Mouse (Mus musculus) adrenal gland, adult 8-10 months (tissue): ENCODE data around the gene Ccnd3. TPM values are rescaled to one million over a fixed set of nuclear protein-coding genes. Genes with fewer than 3 reads are reported as not detected.

Experiments used
- DNase-seq: peaks from one replicate; pipeline ENCODE4 v3.0.0; 2022
- total RNA-seq, 4 experiments: library from RNA; stranded (reverse); gene quantifications; 2 replicates each; pipeline ENCODE4 v1.2.4; 2022

The Ccnd3 gene
- total RNA-seq, 4 experiments from 2014 or later = 350 to 623 (median 446) TPM

DNA sequence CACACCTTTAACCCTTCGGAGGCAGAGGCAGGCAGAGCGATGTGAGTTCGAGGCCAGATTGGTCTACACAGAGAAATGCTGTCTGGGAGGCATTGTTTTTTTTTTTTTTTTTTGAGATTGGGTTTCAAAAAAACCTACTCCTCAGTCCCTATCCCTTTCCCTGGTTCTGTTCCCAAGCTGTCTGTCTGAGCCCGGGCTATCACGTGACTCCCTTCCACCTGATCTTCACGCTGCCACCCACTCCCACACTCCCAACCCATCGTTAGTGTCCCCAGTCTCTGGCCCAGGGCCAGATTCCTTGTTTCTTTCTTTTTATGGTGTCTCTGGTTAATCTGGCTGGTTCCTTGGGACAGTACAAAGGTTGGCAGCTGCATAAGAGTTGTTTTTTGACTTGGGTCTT lies 46.2 kb downstream of the Ccnd3 start:
- DNase-seq = no peak

- DNase-seq = no peak
Measured at GRCm38 (mm10) chr17:47552994-47553393, 48.1 kb downstream of the Ccnd3 start.

- DNase-seq = no peak
Measured at GRCm38 (mm10) chr17:47554621-47555020, 49.8 kb downstream of the Ccnd3 start.

DNA sequence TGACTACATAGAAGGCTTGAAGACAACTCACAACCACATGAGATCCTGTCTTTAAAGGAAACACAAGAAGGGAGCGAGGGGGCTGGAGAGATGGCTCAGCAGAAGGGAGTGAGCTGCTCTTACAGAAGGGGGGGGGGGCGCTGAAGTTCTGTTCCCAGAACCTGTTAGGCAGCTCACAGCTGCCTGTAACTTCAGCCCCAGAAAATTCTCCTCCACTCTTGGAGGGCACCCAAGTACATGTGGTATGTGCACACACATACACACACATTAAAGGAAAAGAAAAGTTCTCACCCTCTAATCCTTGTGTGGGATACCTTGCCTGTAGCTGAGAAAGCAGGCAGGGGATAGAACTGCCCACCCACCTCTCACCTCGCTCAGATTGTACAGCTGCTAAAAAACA lies 52.3 kb downstream of the Ccnd3 start:
- DNase-seq = no peak

- DNase-seq = no peak
Measured at GRCm38 (mm10) chr17:47559726-47560125, 54.9 kb downstream of the Ccnd3 start.

DNA sequence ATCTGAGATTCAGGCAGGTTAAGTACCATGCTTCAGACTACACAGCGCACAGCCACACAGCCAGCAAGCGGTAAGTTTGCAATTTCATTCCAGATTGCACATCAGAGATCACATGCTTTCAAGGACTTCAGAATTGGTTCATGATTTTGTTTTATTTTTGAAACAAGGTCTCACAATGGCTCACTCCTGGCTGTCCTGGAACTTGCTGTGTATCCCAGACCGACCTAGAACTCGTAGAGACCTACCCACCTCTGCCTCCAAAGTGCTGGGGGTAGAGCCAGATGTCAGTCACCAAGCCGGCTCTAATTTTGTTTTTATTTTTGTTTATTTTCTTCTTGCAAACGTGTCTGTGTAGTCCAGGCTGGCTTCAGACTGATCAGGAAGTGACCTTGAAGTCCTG lies 58.0 kb downstream of the Ccnd3 start:
- peak; percentile 43 for DNase-seq

GRCm38 (mm10) chr17:47564612-47565011 lies 59.8 kb downstream of the Ccnd3 start:
- no peak for DNase-seq

GRCm38 (mm10) chr17:47566133-47566532 lies 61.3 kb downstream of the Ccnd3 start:
- DNase-seq = no peak

DNA sequence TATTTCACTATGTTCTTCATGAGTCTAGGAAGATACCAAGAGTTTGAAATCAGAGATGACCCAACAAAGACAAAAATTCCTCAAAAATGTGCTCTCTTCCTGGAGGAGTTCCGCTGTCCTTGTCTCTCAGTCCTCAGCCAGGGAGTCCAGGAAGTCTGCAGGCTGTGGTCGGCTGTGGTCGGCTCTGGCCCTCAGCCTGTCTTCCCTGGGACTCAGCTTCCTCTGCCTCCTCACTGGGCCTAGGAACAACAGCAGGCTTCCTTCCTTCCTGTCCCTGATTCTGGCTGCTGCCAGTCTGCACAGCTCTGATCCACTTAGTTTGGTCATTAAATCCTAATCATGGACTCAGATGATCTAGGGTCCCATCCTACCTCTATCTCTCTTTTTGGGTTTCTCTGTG lies 62.4 kb downstream of the Ccnd3 start:
- DNase-seq = no peak

- DNase-seq = no peak
Measured at GRCm38 (mm10) chr17:47568389-47568788, 63.5 kb downstream of the Ccnd3 start.

DNA sequence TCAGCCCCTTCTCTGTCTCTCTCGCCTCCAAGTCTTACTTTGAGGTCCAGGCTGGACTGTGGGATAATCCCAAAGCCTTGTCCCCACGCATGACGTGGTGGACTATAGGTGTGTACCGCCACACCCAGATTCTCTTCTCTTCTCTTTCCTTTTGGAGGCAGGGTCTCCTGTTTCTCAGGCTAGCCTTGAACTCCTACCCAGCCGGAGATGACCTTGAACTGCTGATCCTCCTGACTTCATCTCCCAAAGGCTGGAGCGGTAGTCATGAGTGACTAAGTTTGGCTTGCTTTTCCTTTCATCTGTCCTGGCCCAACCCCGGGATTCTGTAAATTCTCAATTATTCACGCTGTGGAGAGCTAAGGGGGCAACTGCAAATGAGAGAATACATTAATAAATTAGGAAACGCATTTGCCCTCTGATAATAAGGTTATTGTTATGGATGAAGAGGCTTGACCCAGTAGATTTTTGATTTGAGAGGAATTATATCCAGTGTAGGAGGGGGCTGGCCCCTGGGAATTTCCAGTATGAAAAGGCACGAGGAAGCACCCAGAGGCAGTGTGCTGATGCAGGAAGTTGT lies 64.2 kb downstream of the Ccnd3 start:
- no peak for DNase-seq

GRCm38 (mm10) chr17:47571621-47572020 lies 66.8 kb downstream of the Ccnd3 start:
- DNase-seq = no peak

DNA sequence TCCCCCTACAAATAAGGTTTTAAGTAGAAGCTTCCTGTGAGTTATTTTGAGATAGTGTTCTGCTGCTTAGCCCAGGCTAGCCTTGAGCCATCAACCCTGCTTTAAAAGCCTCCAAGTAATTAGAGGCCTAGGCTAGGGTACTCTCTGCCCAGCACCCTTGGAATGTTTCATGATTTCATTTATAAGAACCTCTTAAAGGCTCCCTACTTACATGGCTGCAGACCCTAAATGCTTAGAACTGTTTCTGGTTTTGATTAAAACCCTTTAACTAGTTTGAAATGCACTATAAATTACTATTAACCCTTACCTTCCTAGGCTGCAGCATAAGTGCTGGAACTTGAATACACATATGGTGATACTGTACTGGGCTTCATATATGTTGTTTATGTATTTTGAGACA lies 67.6 kb downstream of the Ccnd3 start:
- DNase-seq = no peak

- DNase-seq = no peak
Measured at GRCm38 (mm10) chr17:47574028-47574427, 69.2 kb downstream of the Ccnd3 start.

DNA sequence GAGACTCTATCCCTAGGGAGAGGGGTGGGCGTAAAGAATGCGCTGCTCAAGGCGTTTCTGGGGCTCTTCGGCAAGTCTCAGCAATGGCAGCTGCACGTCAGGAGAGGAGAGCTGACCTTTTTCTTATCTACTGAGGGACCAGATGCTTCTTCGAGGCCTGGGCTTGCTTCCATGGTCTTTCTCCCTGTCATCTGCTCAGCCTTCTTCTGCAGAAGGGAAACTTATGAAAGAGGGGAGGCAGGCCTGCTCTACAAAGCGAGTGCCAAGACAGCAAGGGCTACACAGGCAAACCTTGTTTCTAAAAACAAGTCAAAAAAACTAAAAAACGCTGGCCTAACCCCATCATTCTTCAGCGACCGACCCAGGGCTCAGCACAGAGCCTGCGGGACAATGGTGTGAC lies 70.0 kb downstream of the Ccnd3 start:
- no peak for DNase-seq

GRCm38 (mm10) chr17:47578655-47579054 lies 73.8 kb downstream of the Ccnd3 start:
- peak; percentile 71 for DNase-seq

DNA sequence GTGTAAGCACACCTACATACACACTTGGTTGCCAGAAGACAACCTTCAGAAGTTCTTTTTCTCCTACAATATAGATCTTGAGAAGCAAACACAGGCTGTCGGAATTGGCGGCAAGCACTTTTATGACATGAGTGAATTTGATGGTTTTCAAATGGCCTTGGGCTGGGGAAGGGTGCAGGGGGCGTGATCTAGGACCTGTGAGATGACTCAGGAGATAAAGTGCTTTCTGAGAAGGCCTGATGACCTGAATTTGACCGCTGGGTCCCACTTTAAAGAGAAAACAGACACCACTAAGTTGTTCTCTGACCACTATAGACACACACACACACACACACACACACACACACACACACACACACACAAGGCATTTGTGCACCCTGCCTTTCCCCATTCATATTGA lies 76.1 kb downstream of the Ccnd3 start:
- DNase-seq = peak; percentile 50

DNA sequence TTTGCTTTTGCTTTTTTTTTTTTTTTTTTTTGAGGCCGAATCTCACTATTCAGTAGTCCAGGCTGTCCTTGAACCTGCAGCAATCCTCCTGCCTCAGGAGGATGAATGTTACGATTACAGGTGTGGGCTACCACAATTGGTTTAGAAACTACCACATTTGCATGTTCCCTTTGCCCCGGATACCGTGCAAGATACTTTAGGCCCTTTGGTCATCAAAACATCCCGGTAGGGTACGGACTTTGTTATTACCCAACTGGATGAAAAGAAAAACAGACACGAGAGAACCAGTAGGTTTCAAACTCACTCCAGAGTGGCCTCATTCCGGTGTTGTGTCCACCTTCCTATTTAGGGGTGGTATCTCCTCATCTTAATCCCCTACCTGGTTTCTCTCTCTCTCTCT lies 83.7 kb downstream of the Ccnd3 start:
- no peak for DNase-seq

DNA sequence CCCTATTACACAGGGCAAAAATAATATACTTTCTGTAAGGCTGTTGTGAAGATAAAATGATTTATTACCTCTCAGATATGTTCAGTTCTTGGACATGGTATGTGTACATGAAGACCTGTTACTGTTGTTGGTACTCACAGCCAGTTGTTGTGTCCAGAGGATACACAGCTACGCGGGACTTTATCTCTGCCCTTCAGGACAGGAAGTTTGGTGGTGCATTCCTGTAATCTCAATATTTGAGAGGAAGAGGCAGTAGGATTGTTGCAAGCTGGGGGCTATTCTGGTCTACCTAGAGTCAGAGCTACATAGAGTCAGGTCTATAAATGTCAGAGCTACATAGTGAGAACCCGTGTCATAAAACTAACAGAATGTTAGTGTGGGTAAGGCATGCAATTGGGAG lies 86.2 kb downstream of the Ccnd3 start:
- no peak for DNase-seq

DNA sequence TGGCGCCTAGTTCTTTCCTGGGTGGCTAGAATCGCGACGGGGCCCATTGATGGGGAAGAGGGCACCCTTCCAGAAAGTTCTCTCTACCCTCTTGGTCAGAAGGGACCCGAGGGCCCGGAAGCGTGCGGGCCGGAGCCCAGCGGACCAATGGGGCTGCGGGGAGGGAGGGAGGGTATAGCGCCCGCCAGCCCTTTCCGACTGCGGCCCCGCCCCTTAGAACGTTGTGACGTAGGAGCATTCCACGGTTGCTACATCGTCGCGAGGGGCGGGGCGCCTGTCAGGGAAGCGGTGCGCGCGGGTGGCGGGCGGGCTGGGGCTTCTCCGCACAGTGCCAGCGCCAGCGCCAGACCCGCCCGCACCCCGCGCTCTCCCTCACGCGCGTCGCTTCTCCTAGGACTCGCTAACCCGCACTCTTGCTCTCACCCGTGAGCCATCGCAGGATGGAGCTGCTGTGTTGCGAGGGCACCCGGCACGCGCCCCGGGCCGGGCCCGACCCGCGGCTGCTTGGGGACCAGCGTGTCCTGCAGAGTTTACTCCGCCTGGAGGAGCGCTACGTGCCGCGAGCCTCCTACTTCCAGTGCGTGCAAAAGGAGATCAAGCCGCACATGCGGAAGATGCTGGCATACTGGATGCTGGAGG lies 88.5 kb downstream of the Ccnd3 start:
- peak; percentile 90 for DNase-seq

DNA sequence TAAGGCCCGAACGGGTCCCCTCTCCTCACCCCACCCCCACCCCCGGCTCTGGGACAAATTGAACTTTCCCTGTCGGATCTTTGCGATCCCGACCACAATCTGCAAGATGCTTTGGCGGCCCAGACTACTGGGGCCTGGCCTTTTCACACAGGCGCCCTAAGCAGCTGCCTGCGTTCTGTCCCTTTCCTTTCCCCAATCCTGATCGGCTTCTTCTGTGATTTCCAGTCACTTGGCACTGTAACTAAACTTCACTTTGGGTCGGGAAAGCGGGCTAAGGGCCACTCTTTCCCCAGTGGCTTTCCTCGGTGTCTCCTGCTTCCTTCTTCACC lies 89.0 kb downstream of the Ccnd3 start:
- DNase-seq = no peak

- DNase-seq = peak; percentile 54
Measured at GRCm38 (mm10) chr17:47594183-47594968, 89.5 kb downstream of the Ccnd3 start.

DNA sequence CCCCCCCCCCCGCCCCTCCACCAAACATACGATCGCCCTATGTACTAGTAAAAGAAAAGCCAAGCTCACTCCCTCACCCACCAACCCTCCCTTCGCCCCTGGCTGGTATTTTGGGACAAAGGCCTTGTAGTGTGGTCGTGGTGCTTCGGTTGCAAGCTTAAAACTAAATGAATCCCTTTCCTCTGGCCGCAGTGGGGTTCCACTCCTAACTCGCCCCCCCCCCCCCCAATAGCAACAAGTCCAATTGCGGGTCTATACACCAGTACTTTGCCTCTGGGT lies 90.1 kb downstream of the Ccnd3 start:
- DNase-seq = no peak
